Mouse (Mus musculus) embryonic fibroblast, embryonic 13.5 days (primary cell): ENCODE measurements at regions not wholly inside any gene's neighbourhood (a gene's known extent, or its start where the extent isn't known, plus 50 kb on each side); places are given as distances from the start of the nearest gene placed in this dataset.

Experiments used
- H3K27ac ChIP-seq: 2 replicates; pipeline ENCODE4 v1.5.1; 2012; ENCODE audit warnings: low read length, control low read depth, inconsistent platforms; ENCODE audit not compliant: insufficient read depth
- H3K4me1 ChIP-seq: 2 replicates; pipeline ENCODE4 v1.6.1; 2011; ENCODE audit warnings: low read length; ENCODE audit not compliant: control insufficient read depth, insufficient read depth
- H3K4me3 ChIP-seq: 2 replicates; pipeline ENCODE4 v1.5.1; 2011; ENCODE audit warnings: mild to moderate bottlenecking, control low read depth, low read length; ENCODE audit not compliant: insufficient read depth
- CTCF ChIP-seq: IDR thresholded peaks from 2 replicates; pipeline ENCODE4 v1.5.1; 2011; ENCODE audit warnings: mild to moderate bottlenecking, control low read depth, low read length, moderate library complexity, borderline replicate concordance; ENCODE audit not compliant: insufficient read depth
- POLR2A ChIP-seq: IDR thresholded peaks from 2 replicates; pipeline ENCODE4 v1.6.1; 2011; ENCODE audit warnings: low read depth, mild to moderate bottlenecking, control low read depth, low read length, moderate library complexity

GRCm38 (mm10) chr12:118391654-118392053 is 90.4 kb upstream of the Sp4 start:
- Histone ChIP-seq H3K4me3 (no peak overlapping the region), H3K4me1 (no peaks in the 10 kb centered on the region), H3K27ac (no peak overlapping the region)
- TF ChIP-seq CTCF (no peak), POLR2A (no peak)

GRCm38 (mm10) chr12:118381013-118381412 is 79.8 kb upstream of the Sp4 start:
- Histone ChIP-seq H3K27ac (no peak overlapping the region), H3K4me3 (no peak overlapping the region), H3K4me1 (no peaks in the 10 kb centered on the region)
- no peak for TF ChIP-seq CTCF
- no peak for TF ChIP-seq POLR2A

GRCm38 (mm10) chr12:118377898-118378297 is 76.7 kb upstream of the Sp4 start:
- no peaks in the 10 kb centered on the region for H3K4me1 ChIP-seq
- no peak for TF ChIP-seq POLR2A
- TF ChIP-seq CTCF: no peak
- H3K27ac ChIP-seq: no peak overlapping the region
- H3K4me3 ChIP-seq: no peak overlapping the region

GRCm38 (mm10) chr12:118376521-118377493 is 75.6 kb upstream of the Sp4 start:
- Histone ChIP-seq H3K4me1 (no peaks in the 10 kb centered on the region), H3K27ac (no peak overlapping the region), H3K4me3 (no peak overlapping the region)
- TF ChIP-seq CTCF (no peak), POLR2A (no peak)

- TF ChIP-seq CTCF: no peak
- TF ChIP-seq POLR2A: no peak
- H3K27ac ChIP-seq: no peak overlapping the region
- no peaks in the 10 kb centered on the region for H3K4me1 ChIP-seq
- H3K4me3 ChIP-seq: no peak overlapping the region
Observed at GRCm38 (mm10) chr12:118373250-118373649, 72.0 kb upstream of the Sp4 start.

- Histone ChIP-seq H3K4me1 (no peaks in the 10 kb centered on the region), H3K27ac (no peak overlapping the region), H3K4me3 (no peak overlapping the region)
- TF ChIP-seq POLR2A: no peak
- no peak for TF ChIP-seq CTCF
Observed at GRCm38 (mm10) chr12:118371905-118372304, 70.7 kb upstream of the Sp4 start.

GRCm38 (mm10) chr12:118367307-118368076 is 66.3 kb upstream of the Sp4 start:
- Histone ChIP-seq H3K27ac (no peak overlapping the region), H3K4me1 (no peaks in the 10 kb centered on the region), H3K4me3 (no peak overlapping the region)
- TF ChIP-seq POLR2A: no peak
- TF ChIP-seq CTCF: no peak

GRCm38 (mm10) chr12:118352866-118353265 is 51.6 kb upstream of the Sp4 start:
- TF ChIP-seq POLR2A: no peak
- TF ChIP-seq CTCF: no peak
- Histone ChIP-seq H3K4me3 (no peak overlapping the region), H3K27ac (no peak overlapping the region)

GRCm38 (mm10) chr12:118351421-118351820 is 50.2 kb upstream of the Sp4 start:
- Histone ChIP-seq H3K27ac (no peak overlapping the region), H3K4me1 (no peaks in the 10 kb centered on the region)
- no peak for TF ChIP-seq POLR2A
- TF ChIP-seq CTCF: no peak

More at GRCm38 (mm10) chr12:118352866-118353265, 51.6 kb upstream of the Sp4 start:
- no peaks in the 10 kb centered on the region for H3K4me1 ChIP-seq

More at GRCm38 (mm10) chr12:118351421-118351820, 50.2 kb upstream of the Sp4 start:
- no peak overlapping the region for H3K4me3 ChIP-seq
